Comparison of ENCODE assay signal across 13 mouse cellular contexts in the genomic region with DNA sequence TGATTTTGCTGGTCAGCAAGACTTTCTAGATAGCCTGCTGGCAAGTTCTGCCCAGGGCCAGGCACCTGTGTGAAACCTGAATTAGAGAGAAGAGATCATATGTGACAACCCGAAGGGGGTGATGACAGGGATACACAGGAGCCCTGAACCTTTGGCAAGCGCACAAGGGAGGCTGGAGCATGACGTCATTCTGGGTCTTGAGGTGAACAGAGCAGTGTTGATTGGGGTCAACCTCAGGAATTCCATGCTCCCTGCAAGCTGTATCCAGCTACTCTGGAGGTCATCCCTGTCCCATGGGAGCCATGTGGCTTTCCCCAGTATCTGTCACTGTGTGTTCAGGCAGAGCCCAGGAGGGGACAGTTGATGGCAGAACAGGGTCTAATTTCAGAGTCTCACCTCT. TPM values are rescaled to one million over a fixed set of nuclear protein-coding genes. Genes with fewer than 3 reads are reported as not detected.
DNase-seq lines count a peak whose midpoint lies in the region; ATAC-seq and TF ChIP-seq lines count a peak whose summit lies in the region.
"Had no signal": no experiment of that assay in that cellular context is flagged by ENCODE, and none has a peak within 500 bp of the region (broad histone marks: within the 10 kb centered on the region; RNA-seq: fewer than 3 reads in every experiment).

No protein-coding gene starts in this region.

- H3K27me3 ChIP-seq in heart, embryonic 13.5 days (replicated peaks): no peaks in the 10 kb centered on the region
- no peaks in the 10 kb centered on the region for H3K27me3 ChIP-seq in midbrain, embryonic 10.5 days (ENCODE audit: low read depth, poor library complexity, severe bottlenecking)
- no peaks in the 10 kb centered on the region for H3K27me3 ChIP-seq in midbrain, embryonic 11.5 days (ENCODE audit: control insufficient read depth, insufficient read depth, low read length)
- no peaks in the 10 kb centered on the region for H3K27me3 ChIP-seq in hindbrain, postnatal 0 days (ENCODE audit: insufficient read depth, low read length)

- intact Hi-C loops in heart, postnatal 36 days (cut with DNase I): no loop called here

- no peaks in the 10 kb centered on the region for H3K36me3 ChIP-seq in heart, embryonic 13.5 days
- H3K36me3 ChIP-seq in midbrain, embryonic 10.5 days: peaks cover 8% of the 10 kb centered on the region
- 0 out of 2 replicates have a peak, but pooled peaks cover 2% of the 10 kb centered on the region for H3K36me3 ChIP-seq in midbrain, embryonic 11.5 days (ENCODE audit: control insufficient read depth, insufficient read depth, low read length)
- no peaks in the 10 kb centered on the region for H3K36me3 ChIP-seq in hindbrain, postnatal 0 days (ENCODE audit: insufficient read depth, low read length)
- H3K36me3 ChIP-seq: G1E had no signal

- no peak overlapping the region for H3K4me3 ChIP-seq in heart, embryonic 13.5 days
- no peak overlapping the region for H3K4me3 ChIP-seq in midbrain, embryonic 10.5 days
- H3K4me3 ChIP-seq in midbrain, embryonic 11.5 days (ENCODE audit: low read depth, low read length): no peak overlapping the region
- no peak overlapping the region for H3K4me3 ChIP-seq in hindbrain, postnatal 0 days (ENCODE audit: low read length)
- H3K4me3 ChIP-seq: erythroblast, embryonic 14.5 days had no signal

- H3K27ac ChIP-seq in heart, embryonic 13.5 days (replicated peaks): peak overlapping the region; percentile 77
- peak overlapping the region; percentile 61; the same call in 1 of the 2 replicates for H3K27ac ChIP-seq in midbrain, embryonic 10.5 days (replicated peaks)
- no peak overlapping the region for H3K27ac ChIP-seq in midbrain, embryonic 11.5 days (ENCODE audit: low read depth, low read length)
- peak overlapping the region; percentile 62; the same call in 1 of the 2 replicates for H3K27ac ChIP-seq in hindbrain, postnatal 0 days

- no peak for TF ChIP-seq CTCF in hindbrain, postnatal 0 days (IDR thresholded peaks at IDR 0.05; ENCODE audit: low read depth)

- WGBS in heart, embryonic 13.5 days: 31% methylated on average over 3 of the region's 3 CpGs
- 73% methylated on average over 3 of the region's 3 CpGs for WGBS in midbrain, embryonic 10.5 days
- WGBS in midbrain, embryonic 11.5 days: 70% methylated on average over 3 of the region's 3 CpGs
- 54% methylated on average over 3 of the region's 3 CpGs for WGBS in hindbrain, postnatal 0 days

- H3K9ac ChIP-seq in heart, embryonic 13.5 days: 0 out of 2 replicates have a peak overlapping the region, but pooled peaks have one; percentile 13
- H3K9ac ChIP-seq in midbrain, embryonic 11.5 days (ENCODE audit: low read length): no peak overlapping the region
- H3K9ac ChIP-seq in hindbrain, postnatal 0 days (replicated peaks; ENCODE audit: low read length): no peak overlapping the region

- peaks cover 100% of the 10 kb centered on the region for H3K4me1 ChIP-seq in heart, embryonic 13.5 days
- peaks cover 98% of the 10 kb centered on the region for H3K4me1 ChIP-seq in midbrain, embryonic 10.5 days
- H3K4me1 ChIP-seq in midbrain, embryonic 11.5 days (ENCODE audit: control insufficient read depth, insufficient read depth, low read length): peaks cover 70% of the 10 kb centered on the region
- H3K4me1 ChIP-seq in hindbrain, postnatal 0 days (ENCODE audit: insufficient read depth, low read length): peaks cover 91% of the 10 kb centered on the region

- H3K4me2 ChIP-seq in heart, embryonic 13.5 days: no peak overlapping the region
- no peak overlapping the region for H3K4me2 ChIP-seq in midbrain, embryonic 11.5 days
- H3K4me2 ChIP-seq in hindbrain, postnatal 0 days (ENCODE audit: low read depth, low read length): no peak overlapping the region

- DNase-seq in heart, postnatal 36 days: no peak
- no peak for DNase-seq in midbrain, embryonic 10.5 days (ENCODE audit: low spot score)
- no peak for DNase-seq in midbrain, embryonic 11.5 days (ENCODE audit: low spot score, missing footprints)
- no peak for DNase-seq in hindbrain, postnatal 0 days (ENCODE audit: low spot score)
- DNase-seq in skeletal muscle tissue, adult 2 months (ENCODE audit: low read depth, low spot score): peak; percentile 80
- DNase-seq in ovary, postnatal 36 days (ENCODE audit: low spot score): no peak
- DNase-seq: cerebellum, adult 11-12 months; left cerebral cortex, postnatal 4 days had no signal

- no peaks in the 10 kb centered on the region for H3K9me3 ChIP-seq in heart, embryonic 13.5 days
- H3K9me3 ChIP-seq in midbrain, embryonic 10.5 days (replicated peaks): no peaks in the 10 kb centered on the region
- no peaks in the 10 kb centered on the region for H3K9me3 ChIP-seq in midbrain, embryonic 11.5 days (ENCODE audit: control insufficient read depth, low read length)
- H3K9me3 ChIP-seq in hindbrain, postnatal 0 days (ENCODE audit: low read length): no peaks in the 10 kb centered on the region

- no peak for ATAC-seq in heart, embryonic 13.5 days (ENCODE audit: extremely low read depth, insufficient number of reproducible peaks, low FRiP score, low TSS enrichment)
- ATAC-seq in midbrain, embryonic 11.5 days (ENCODE audit: low FRiP score): no peak
- ATAC-seq in hindbrain, postnatal 0 days: no peak
- ATAC-seq in activated CD4-positive, CD25-positive, alpha-beta regulatory T cell, adult 4 months: no peak
- ATAC-seq: intestine, postnatal 0 days had no signal

RNA-seq across cellular contexts. Expression of a gene that starts 38.0 kb away (rescaled TPM):
- 25.1 and 25.7 TPM in 2 replicates for polyA plus RNA-seq in heart, embryonic 13.5 days (2015; fragmentation: Nextera tagmentation; extraction: Ambion mirVana)
- 10 to 100 TPM; 38.8 to 41.7 TPM for total RNA-seq in heart, postnatal 36 days (2021)
- 42.2 and 55.8 TPM in 2 replicates for polyA plus RNA-seq in midbrain, embryonic 10.5 days (2016; fragmentation: Nextera tagmentation; extraction: Ambion mirVana)
- 47.7 and 51.5 TPM in 2 replicates for polyA plus RNA-seq in midbrain, embryonic 11.5 days (2014; fragmentation: Nextera tagmentation; extraction: Ambion mirVana)
- total RNA-seq in hindbrain, postnatal 0 days (2014; rRNA removed): 129 and 135 TPM in 2 replicates
- 41.9 and 50.6 TPM in 2 replicates for polyA plus RNA-seq in hindbrain, postnatal 0 days (2015; fragmentation: Nextera tagmentation; extraction: Ambion mirVana)
- polyA plus RNA-seq in activated CD4-positive, CD25-positive, alpha-beta regulatory T cell, adult 4 months (2017; shearing (Covaris generic)): 10 to 100 TPM; 23.8 to 27.9 TPM
